ENCODE assay signal across 14 mouse cellular contexts in genomic region chr2:126904162-126904561, GRCm38 (mm10).
"Had no signal": no experiment of that assay in that cellular context is flagged by ENCODE, and none has a peak within 500 bp of the region (broad histone marks: within the 10 kb centered on the region; RNA-seq: fewer than 3 reads in every experiment).

No protein-coding gene starts in this region.

- H3K9me3 ChIP-seq: limb, embryonic 12.5 days; liver, embryonic 13.5 days; lung, embryonic 15.5 days; midbrain, embryonic 12.5 days had no signal

- DNase-seq: kidney, adult 9 months; kidney, postnatal 36 days; layer of hippocampus, adult 9-11 months; liver; liver, embryonic 13.5 days; liver, postnatal 0 days; right cerebral cortex, postnatal 14 days; thymus, adult 2 months; thymus, postnatal 25 days had no signal

- H3K4me1 ChIP-seq: limb, embryonic 12.5 days; liver, embryonic 13.5 days; lung, embryonic 15.5 days; midbrain, embryonic 12.5 days had no signal

- H3K27me3 ChIP-seq: limb, embryonic 12.5 days; liver, embryonic 13.5 days; lung, embryonic 15.5 days; midbrain, embryonic 12.5 days had no signal

- H3K4me3 ChIP-seq: limb, embryonic 12.5 days; liver, embryonic 13.5 days; lung, embryonic 15.5 days; midbrain, embryonic 12.5 days had no signal

- H3K27ac ChIP-seq: kidney, postnatal 0 days; limb, embryonic 12.5 days; liver, embryonic 13.5 days; lung, embryonic 15.5 days; midbrain, embryonic 12.5 days had no signal

- ATAC-seq: liver, postnatal 0 days; midbrain, embryonic 16.5 days had no signal

- H3K9ac ChIP-seq: limb, embryonic 12.5 days; liver, embryonic 13.5 days; liver, postnatal 0 days; lung, embryonic 15.5 days; midbrain, embryonic 12.5 days had no signal

- H3K4me2 ChIP-seq: limb, embryonic 12.5 days; liver, embryonic 13.5 days; lung, embryonic 15.5 days; midbrain, embryonic 12.5 days had no signal
